Mouse (Mus musculus): Measurements from ENCODE around the gene Slc38a11. TPM values are rescaled to one million over a fixed set of nuclear protein-coding genes. Genes with fewer than 3 reads are reported as not detected.
A peak's percentile ranks its signal among the peaks of the same experiment; 100 is the strongest.

Slc38a11 gene
- 1 to 10 TPM; 1.0 to 1.1 TPM for total RNA-seq (2021)

GRCm38 (mm10) chr2:65363828-65364497 is at the start of gene Slc38a11:
Slc38a11 (minus strand) TSS chr2:65364034.
- DNase-seq: peak; percentile 5

GRCm38 (mm10) chr2:65407110-65407509 is 43.3 kb upstream of the Slc38a11 start:
- DNase-seq: no peak

GRCm38 (mm10) chr2:65405407-65405806 is 41.6 kb upstream of the Slc38a11 start:
- DNase-seq: no peak

- DNase-seq: no peak
Observed at GRCm38 (mm10) chr2:65402001-65402400, 38.2 kb upstream of the Slc38a11 start.

- no peak for DNase-seq
Observed at GRCm38 (mm10) chr2:65399938-65400337, 36.1 kb upstream of the Slc38a11 start.

- no peak for DNase-seq
Observed at GRCm38 (mm10) chr2:65396128-65396527, 32.3 kb upstream of the Slc38a11 start.

- no peak for DNase-seq
Observed at GRCm38 (mm10) chr2:65393061-65393460, 29.2 kb upstream of the Slc38a11 start.

GRCm38 (mm10) chr2:65391322-65391721 is 27.5 kb upstream of the Slc38a11 start:
- DNase-seq: no peak

- DNase-seq: no peak
Observed at GRCm38 (mm10) chr2:65384815-65385214, 21.0 kb upstream of the Slc38a11 start.

GRCm38 (mm10) chr2:65382485-65382884 is 18.7 kb upstream of the Slc38a11 start:
- DNase-seq: no peak

GRCm38 (mm10) chr2:65378425-65378824 is 14.6 kb upstream of the Slc38a11 start:
- peak; percentile 14 for DNase-seq

GRCm38 (mm10) chr2:65374410-65374809 is 10.6 kb upstream of the Slc38a11 start:
- no peak for DNase-seq

GRCm38 (mm10) chr2:65373076-65373475 is 9.2 kb upstream of the Slc38a11 start:
- no peak for DNase-seq

- no peak for DNase-seq
Observed at GRCm38 (mm10) chr2:65360736-65361475, 2.9 kb downstream of the Slc38a11 start.

- DNase-seq: no peak
Observed at GRCm38 (mm10) chr2:65347367-65347766, 16.5 kb downstream of the Slc38a11 start.

- no peak for DNase-seq
Observed at GRCm38 (mm10) chr2:65346915-65347314, 16.9 kb downstream of the Slc38a11 start.

GRCm38 (mm10) chr2:65346037-65346436 is 17.8 kb downstream of the Slc38a11 start:
- DNase-seq: no peak

- peak; percentile 21 for DNase-seq
Observed at GRCm38 (mm10) chr2:65342057-65342456, 21.8 kb downstream of the Slc38a11 start.

GRCm38 (mm10) chr2:65340839-65341238 is 23.0 kb downstream of the Slc38a11 start:
- no peak for DNase-seq

GRCm38 (mm10) chr2:65337378-65338140 is 26.3 kb downstream of the Slc38a11 start:
- peak; percentile 67 for DNase-seq

GRCm38 (mm10) chr2:65336608-65337007 is 27.2 kb downstream of the Slc38a11 start:
- DNase-seq: no peak

GRCm38 (mm10) chr2:65334091-65334490 is 29.7 kb downstream of the Slc38a11 start:
- no peak for DNase-seq

GRCm38 (mm10) chr2:65331321-65331720 is 32.5 kb downstream of the Slc38a11 start:
- peak; percentile 54 for DNase-seq
